Mouse (Mus musculus) MEL (cell line): ENCODE results near the gene Sct. TPM values are rescaled to one million over a fixed set of nuclear protein-coding genes. Genes with fewer than 3 reads are reported as not detected.

ENCODE experiments used
- DNase-seq: peaks from one replicate; pipeline ENCODE4 v3.0.0; 2011; ENCODE audit warnings: low read depth, low spot score
- H3K27ac ChIP-seq: 2 replicates; pipeline ENCODE4 v1.5.1; 2012; ENCODE audit warnings: low read depth, mild to moderate bottlenecking, control low read depth, low read length, moderate library complexity; ENCODE audit not compliant: control insufficient read depth
- H3K27me3 ChIP-seq, 2 experiments: fragments of 150-350 bp in 1 of 2; sonication (generic) in 1 of 2; 2 replicates each; pipeline ENCODE4 v1.6.1; 2012; ENCODE audit warnings: low read length in 2 of 2, mild to moderate bottlenecking in 2 of 2, improper control_type of control experiment in 1 of 2, moderate library complexity in 1 of 2; ENCODE audit not compliant: insufficient read depth in 2 of 2, control insufficient read depth in 1 of 2
- H3K36me3 ChIP-seq, 2 experiments: 2 replicates each; pipeline ENCODE4 v1.6.1; 2012 to 2014; ENCODE audit warnings: low read length in 2 of 2, improper control_type of control experiment in 1 of 2, inconsistent platforms in 1 of 2, mild to moderate bottlenecking in 1 of 2; ENCODE audit not compliant: insufficient read depth in 2 of 2, control insufficient read depth in 1 of 2
- H3K4me1 ChIP-seq, 2 experiments: fragments of 150-350 bp in 1 of 2; sonication (generic) in 1 of 2; 2 replicates each; pipeline ENCODE4 v1.6.1; 2012; ENCODE audit warnings: low read length in 2 of 2, improper control_type of control experiment in 1 of 2, mild to moderate bottlenecking in 1 of 2; ENCODE audit not compliant: insufficient read depth in 2 of 2, control insufficient read depth in 1 of 2
- H3K4me3 ChIP-seq, 2 experiments: fragments of 150-350 bp in 1 of 2; sonication (generic) in 1 of 2; 2 replicates each; pipeline ENCODE4 v1.5.1; 2012; ENCODE audit warnings: low read depth in 2 of 2, low read length in 2 of 2, mild to moderate bottlenecking in 2 of 2, moderate library complexity in 2 of 2, control low read depth in 1 of 2, improper control_type of control experiment in 1 of 2; ENCODE audit not compliant: control insufficient read depth in 1 of 2, insufficient read depth in 1 of 2
- H3K79me2 ChIP-seq: 2 replicates; pipeline ENCODE4 v1.6.1; 2012; ENCODE audit warnings: mild to moderate bottlenecking, low read length, moderate library complexity; ENCODE audit not compliant: control insufficient read depth, poor library complexity, insufficient read depth
- H3K9ac ChIP-seq: 2 replicates; pipeline ENCODE4 v1.6.1; 2012; ENCODE audit warnings: low read depth, mild to moderate bottlenecking, control low read depth, low read length, moderate library complexity; ENCODE audit not compliant: control insufficient read depth, poor library complexity, severe bottlenecking
- H3K9me3 ChIP-seq: fragments of 150-350 bp; sonication (generic); replicated peaks from 2 replicates; pipeline ENCODE4 v1.6.1; 2012; ENCODE audit warnings: mild to moderate bottlenecking, low read length, improper control_type of control experiment, moderate library complexity; ENCODE audit not compliant: insufficient read depth
- BHLHE40 ChIP-seq: IDR thresholded peaks from 2 replicates; pipeline ENCODE4 v1.6.1; 2012; ENCODE audit warnings: low read depth, mild to moderate bottlenecking, inconsistent platforms, low read length, improper control_type of control experiment, borderline replicate concordance
- CHD2 ChIP-seq: IDR thresholded peaks from 2 replicates; pipeline ENCODE4 v1.6.1; 2011; ENCODE audit warnings: low read length, improper control_type of control experiment
- CTCF ChIP-seq, 3 experiments: IDR thresholded peaks in 2 of 3; conservative IDR thresholded peaks in 1 of 3; 2 replicates each; pipeline ENCODE4 v1.5.1; 2011 to 2012; ENCODE audit warnings: low read length in 3 of 3, low read depth in 2 of 3, mild to moderate bottlenecking in 2 of 3, improper control_type of control experiment in 1 of 3, inconsistent platforms in 1 of 3, mixed read lengths in 1 of 3, moderate library complexity in 1 of 3; ENCODE audit not compliant: control insufficient read depth in 1 of 3, insufficient read depth in 1 of 3, poor library complexity in 1 of 3, severe bottlenecking in 1 of 3
- E2F4 ChIP-seq: IDR thresholded peaks from 2 replicates; pipeline ENCODE4 v1.6.1; 2011; ENCODE audit warnings: low read depth, low read length, improper control_type of control experiment, borderline replicate concordance
- ELF1 ChIP-seq: IDR thresholded peaks from 2 replicates; pipeline ENCODE4 v1.6.1; 2014; ENCODE audit warnings: low read depth, mild to moderate bottlenecking, inconsistent platforms, low read length, improper control_type of control experiment, moderate library complexity
- GABPA ChIP-seq: IDR thresholded peaks from 2 replicates; pipeline ENCODE4 v1.6.1; 2012; ENCODE audit warnings: low read depth, mild to moderate bottlenecking, inconsistent platforms, low read length, improper control_type of control experiment, moderate library complexity
- HCFC1 ChIP-seq: IDR thresholded peaks from 2 replicates; pipeline ENCODE4 v1.6.1; 2012; ENCODE audit warnings: low read depth, mild to moderate bottlenecking, inconsistent platforms, low read length, improper control_type of control experiment, moderate library complexity
- JUND ChIP-seq: IDR thresholded peaks from 2 replicates; pipeline ENCODE4 v1.6.1; 2011; ENCODE audit warnings: low read depth, mild to moderate bottlenecking, improper control_type of control experiment, low read length
- MAX ChIP-seq: IDR thresholded peaks from 2 replicates; pipeline ENCODE4 v1.6.1; 2011; ENCODE audit warnings: low read length, improper control_type of control experiment
- MAZ ChIP-seq: IDR thresholded peaks from 2 replicates; pipeline ENCODE4 v1.6.1; 2012; ENCODE audit warnings: low read depth, mild to moderate bottlenecking, inconsistent platforms, low read length, improper control_type of control experiment
- MYB ChIP-seq: IDR thresholded peaks from 2 replicates; pipeline ENCODE4 v1.6.1; 2011; ENCODE audit warnings: mild to moderate bottlenecking, low read depth, low read length, improper control_type of control experiment
- MYC ChIP-seq: IDR thresholded peaks from 2 replicates; pipeline ENCODE4 v1.6.1; 2011; ENCODE audit warnings: low read depth, mild to moderate bottlenecking, low read length, improper control_type of control experiment, moderate library complexity
- POLR2AphosphoS5 ChIP-seq: IDR thresholded peaks from 2 replicates; pipeline ENCODE4 v1.6.1; 2012; ENCODE audit warnings: low read depth, borderline replicate concordance, mild to moderate bottlenecking, inconsistent platforms, low read length, moderate library complexity, mixed read lengths
- TAL1 ChIP-seq: IDR thresholded peaks from 2 replicates; pipeline ENCODE4 v1.6.1; 2012; ENCODE audit warnings: mild to moderate bottlenecking, inconsistent platforms, low read length, moderate library complexity, mixed read lengths
- UBTF ChIP-seq: IDR thresholded peaks from 2 replicates; pipeline ENCODE4 v1.6.1; 2012; ENCODE audit warnings: low read depth, mild to moderate bottlenecking, inconsistent platforms, low read length, improper control_type of control experiment, moderate library complexity, borderline replicate concordance; ENCODE audit not compliant: insufficient read depth
- USF1 ChIP-seq: IDR thresholded peaks from 2 replicates; pipeline ENCODE4 v1.6.1; 2014; ENCODE audit warnings: low read depth, mild to moderate bottlenecking, inconsistent platforms, low read length, improper control_type of control experiment, moderate library complexity
- USF2 ChIP-seq, 2 experiments: IDR thresholded peaks; 2 replicates each; pipeline ENCODE4 v1.6.1; 2011 to 2012; ENCODE audit warnings: improper control_type of control experiment in 2 of 2, low read length in 2 of 2, borderline replicate concordance in 1 of 2, inconsistent platforms in 1 of 2, low read depth in 1 of 2, mild to moderate bottlenecking in 1 of 2; ENCODE audit not compliant: insufficient read depth in 1 of 2
- polyA plus RNA-seq, 2 experiments: library from polyadenylated mRNA; stranded (reverse) in 1 of 2; unstranded in 1 of 2; fragments of >175 nt in 1 of 2; fragments of >200 nt in 1 of 2; gene quantifications; 2 replicates each; pipeline versions ENCODE4 v1.2.1 to v1.2.4; 2012; ENCODE audit warnings: low replicate concordance in 2 of 2, low read depth in 1 of 2; ENCODE audit not compliant: insufficient read length in 2 of 2, insufficient read depth in 1 of 2, missing spikeins in 1 of 2
- total RNA-seq: library from RNA; depleted of rRNA; stranded (reverse); fragments of 300-350 nt; gene quantifications from 2 replicates; pipeline ENCODE4 v1.2.3, GENCODE M21; 2012

Sct gene
- total and polyA plus RNA-seq, 3 experiments, result not detected

GRCm38 (mm10) chr7:141326546-141327446 is 47.9 kb upstream of the Sct start:
- H3K36me3 ChIP-seq, result peaks cover 0 to 12% of the 10 kb centered on the region in 2 experiments; a peak in 3 of 4 replicates
- TF ChIP-seq E2F4, result no peak
- peak; percentile 86; the same call in 1 of the 2 replicates for TF ChIP-seq POLR2AphosphoS5
- TF ChIP-seq USF1, result no peak
- no peak for TF ChIP-seq ELF1
- TF ChIP-seq USF2 (IDR thresholded peaks at IDR 0.05; ENCODE audit: borderline replicate concordance in 1 of 2, insufficient read depth in 1 of 2, low read depth in 1 of 2, low read length in 2 of 2), result no peak
- TF ChIP-seq BHLHE40, result no peak
- TF ChIP-seq MYC, result no peak
- TF ChIP-seq CHD2, result no peak
- TF ChIP-seq GABPA, result no peak
- no peak for TF ChIP-seq MYB
- no peak for TF ChIP-seq MAZ
- peak; percentile 87 for TF ChIP-seq MAX
- H3K9me3 ChIP-seq, result no peaks in the 10 kb centered on the region
- peaks cover 4 to 19% of the 10 kb centered on the region in 2 experiments; a peak in 3 of 4 replicates for H3K4me1 ChIP-seq
- H3K27ac ChIP-seq, result peak overlapping the region; percentile 59
- H3K9ac ChIP-seq, result peak overlapping the region; percentile 92
- peak overlapping the region; percentile 76 to 80 for H3K4me3 ChIP-seq
- no peaks in the 10 kb centered on the region for H3K27me3 ChIP-seq
- DNase-seq, result peak; percentile 50
- H3K79me2 ChIP-seq, result peaks cover 14% of the 10 kb centered on the region

DNA sequence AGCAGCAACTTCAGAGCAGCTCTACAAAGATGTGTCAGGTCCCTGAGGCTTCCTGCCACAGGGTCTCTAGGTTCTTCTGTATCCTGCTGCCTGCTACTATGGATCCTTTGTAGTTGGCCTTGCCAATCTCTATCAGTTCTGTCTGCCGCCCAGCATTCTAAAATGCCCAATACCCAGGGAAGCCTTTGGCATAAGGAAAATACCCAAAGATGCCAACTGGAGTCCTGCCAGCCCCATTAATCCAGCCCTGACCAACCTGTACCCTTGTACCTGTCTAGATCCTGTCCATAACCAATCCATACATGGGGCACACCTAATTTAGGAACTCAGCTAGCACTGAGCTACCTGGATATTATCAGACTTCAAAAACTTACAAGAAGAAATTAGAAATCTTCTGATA is 45.8 kb upstream of the Sct start:
- no peak for DNase-seq
- H3K4me1 ChIP-seq, result peaks cover 4 to 19% of the 10 kb centered on the region in 2 experiments; a peak in 3 of 4 replicates
- no peaks in the 10 kb centered on the region for H3K9me3 ChIP-seq
- H3K27me3 ChIP-seq, result no peaks in the 10 kb centered on the region
- no peak overlapping the region for H3K27ac ChIP-seq
- TF ChIP-seq JUND (no peak), TAL1 (no peak), CHD2 (no peak), UBTF (no peak), CTCF (IDR thresholded peaks at IDR 0.05 in 2 of 3, conservative IDR thresholded peaks at IDR 0.05 in 1 of 3; ENCODE audit: control insufficient read depth in 1 of 3, insufficient read depth in 1 of 3, low read depth in 2 of 3, low read length in 3 of 3, poor library complexity in 1 of 3, severe bottlenecking in 1 of 3) (no peak), HCFC1 (no peak)
- peaks cover 14% of the 10 kb centered on the region for H3K79me2 ChIP-seq
- H3K9ac ChIP-seq, result no peak overlapping the region
- H3K36me3 ChIP-seq, result peaks cover 12 to 17% of the 10 kb centered on the region in 2 experiments
- H3K4me3 ChIP-seq, result no peak overlapping the region
